21 mouse cellular contexts compared by ENCODE assay signal in the genomic region with DNA sequence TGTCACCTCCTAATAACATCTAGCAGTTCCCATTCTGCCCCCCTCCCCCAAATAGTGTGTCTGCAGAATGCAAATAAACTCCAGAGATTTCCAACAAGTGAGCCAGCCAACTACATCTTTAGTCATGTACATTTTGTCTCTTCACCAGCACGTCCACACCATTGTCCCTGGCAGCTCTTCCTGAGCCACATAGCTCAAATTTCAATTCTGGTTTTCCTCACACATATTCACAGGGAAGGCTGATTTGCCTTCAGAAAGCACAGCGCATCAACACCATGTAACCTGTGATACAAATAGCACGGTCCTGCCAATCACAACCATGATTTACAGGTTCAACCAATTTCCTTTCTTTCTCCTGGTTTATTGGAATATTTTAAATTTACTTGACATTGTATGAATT. TPM values are rescaled to one million over a fixed set of nuclear protein-coding genes. Genes with fewer than 3 reads are reported as not detected.
DNase-seq lines count a peak whose midpoint lies in the region; ATAC-seq and TF ChIP-seq lines count a peak whose summit lies in the region.
"Had no signal": no experiment of that assay in that cellular context is flagged by ENCODE, and none has a peak within 500 bp of the region (broad histone marks: within the 10 kb centered on the region; RNA-seq: fewer than 3 reads in every experiment).

No protein-coding gene starts in this region.

- no peak overlapping the region for H3K9ac ChIP-seq in heart, embryonic 15.5 days
- H3K9ac ChIP-seq in heart, embryonic 16.5 days (ENCODE audit: low read length) = no peak overlapping the region
- no peak overlapping the region for H3K9ac ChIP-seq in heart, postnatal 0 days (replicated peaks; ENCODE audit: low read depth, low read length)

- no peaks in the 10 kb centered on the region for H3K27me3 ChIP-seq in heart, embryonic 15.5 days
- H3K27me3 ChIP-seq in heart, embryonic 16.5 days (ENCODE audit: control insufficient read depth, insufficient read depth, low read length) = no peaks in the 10 kb centered on the region
- H3K27me3 ChIP-seq in heart, postnatal 0 days (ENCODE audit: control insufficient read depth, insufficient read depth, low read length) = no peaks in the 10 kb centered on the region
- H3K27me3 ChIP-seq: CH12.LX had no signal

- H3K4me3 ChIP-seq in heart, embryonic 15.5 days = no peak overlapping the region
- no peak overlapping the region for H3K4me3 ChIP-seq in heart, embryonic 16.5 days (ENCODE audit: low read length)
- no peak overlapping the region for H3K4me3 ChIP-seq in heart, postnatal 0 days (ENCODE audit: low read depth, low read length)

- no peak for TF ChIP-seq CTCF in heart, postnatal 0 days (IDR thresholded peaks at IDR 0.05; ENCODE audit: low read depth)

- intact Hi-C loops in heart, postnatal 14 days (cut with DNase I) = no loop called here
- intact Hi-C loops in heart, postnatal 10 days (cut with DNase I) = no loop called here

- peaks cover 5% of the 10 kb centered on the region for H3K4me1 ChIP-seq in heart, embryonic 15.5 days (replicated peaks)
- peaks cover 5% of the 10 kb centered on the region; the same call in 1 of the 2 replicates for H3K4me1 ChIP-seq in heart, embryonic 16.5 days (ENCODE audit: control insufficient read depth, insufficient read depth, low read length)
- H3K4me1 ChIP-seq in heart, postnatal 0 days (ENCODE audit: control insufficient read depth, insufficient read depth) = peaks cover 8% of the 10 kb centered on the region; the same call in 1 of the 2 replicates

- no peaks in the 10 kb centered on the region for H3K36me3 ChIP-seq in heart, embryonic 15.5 days
- no peaks in the 10 kb centered on the region for H3K36me3 ChIP-seq in heart, embryonic 16.5 days (ENCODE audit: control insufficient read depth, insufficient read depth)
- no peaks in the 10 kb centered on the region for H3K36me3 ChIP-seq in heart, postnatal 0 days (replicated peaks; ENCODE audit: control insufficient read depth, insufficient read depth, low read length)
- H3K36me3 ChIP-seq: G1E had no signal

- 35% methylated on average over 3 of the region's 3 CpGs for WGBS in heart, embryonic 15.5 days
- WGBS in heart, embryonic 16.5 days = 35% methylated on average over 3 of the region's 3 CpGs
- 30% methylated on average over 3 of the region's 3 CpGs for WGBS in heart, postnatal 0 days

- no peak overlapping the region for H3K27ac ChIP-seq in heart, embryonic 15.5 days
- no peak overlapping the region for H3K27ac ChIP-seq in heart, embryonic 16.5 days (ENCODE audit: low read length)
- H3K27ac ChIP-seq in heart, postnatal 0 days (ENCODE audit: low read depth) = no peak overlapping the region

- H3K4me2 ChIP-seq in heart, embryonic 15.5 days = no peak overlapping the region
- no peak overlapping the region for H3K4me2 ChIP-seq in heart, embryonic 16.5 days (ENCODE audit: low read depth, low read length)
- no peak overlapping the region for H3K4me2 ChIP-seq in heart, postnatal 0 days (ENCODE audit: low read depth, low read length)

- TF ChIP-seq EP300 in heart, postnatal 0 days (IDR thresholded peaks at IDR 0.05; ENCODE audit: low read depth) = no peak

- peak; percentile 77 for ATAC-seq in heart, embryonic 15.5 days (replicated peaks; ENCODE audit: insufficient number of reproducible peaks, insufficient read depth, low FRiP score, low read depth)
- peak; percentile 88 for ATAC-seq in heart, embryonic 16.5 days (replicated peaks; ENCODE audit: extremely low read depth, insufficient read depth, low FRiP score)
- ATAC-seq in heart, postnatal 0 days (ENCODE audit: insufficient read depth, low read depth) = peak; percentile 76
- ATAC-seq: activated CD4-positive, CD25-positive, alpha-beta regulatory T cell, adult 4 months; CD4-positive, CD25-positive, alpha-beta regulatory T cell, adult 4 months; Patski had no signal

- H3K9me3 ChIP-seq in heart, embryonic 15.5 days (replicated peaks) = no peaks in the 10 kb centered on the region
- no peaks in the 10 kb centered on the region for H3K9me3 ChIP-seq in heart, embryonic 16.5 days (replicated peaks; ENCODE audit: control insufficient read depth, low read length)
- H3K9me3 ChIP-seq in heart, postnatal 0 days (replicated peaks; ENCODE audit: control insufficient read depth, low read length) = no peaks in the 10 kb centered on the region
- H3K9me3 ChIP-seq: G1E had no signal

- DNase-seq in heart, postnatal 14 days = no peak
- no peak for DNase-seq in heart, postnatal 10 days
- peak; percentile 29 for DNase-seq in heart, postnatal 0 days (ENCODE audit: low spot score)
- DNase-seq in heart, adult 18-20 months = no peak
- DNase-seq: adrenal gland, adult 2 months; adrenal gland, adult 8-10 months; adrenal gland, postnatal 10 days; adrenal gland, postnatal 14 days; adrenal gland, postnatal 25 days; adrenal gland, postnatal 36 days; B cell, adult 2 months; cerebellum, adult 11 months; cerebellum, adult 11-12 months; cerebellum, adult 18-20 months had no signal

RNA-seq across cellular contexts. Expression of gene Dnajc24, which starts 21.5 kb away (rescaled TPM):
- polyA plus RNA-seq in heart, embryonic 15.5 days (2015; fragmentation: Nextera tagmentation; extraction: Ambion mirVana) = 29.2 and 32.1 TPM in 2 replicates
- total RNA-seq in heart, postnatal 14 days (2021) = 10 to 100 TPM; 10.5 to 15.2 TPM
- polyA plus RNA-seq in heart, embryonic 16.5 days (2015; fragmentation: Nextera tagmentation; extraction: Ambion mirVana) = 27.0 and 39.5 TPM in 2 replicates
- 10 to 100 TPM; 12.7 to 15.1 TPM for total RNA-seq in heart, postnatal 10 days (2021)
- total RNA-seq in heart, postnatal 0 days (2014; rRNA removed; ENCODE audit: low replicate concordance) = 3.1 and 10.3 TPM in 2 replicates
- polyA plus RNA-seq in heart, postnatal 0 days (2015; fragmentation: Nextera tagmentation; extraction: Ambion mirVana) = 23.9 and 28.8 TPM in 2 replicates
- total RNA-seq in heart, adult 18-20 months (2021) = 10 to 100 TPM; 13.6 to 15.1 TPM
